Mouse (Mus musculus): Measurements from ENCODE around the gene Il1rl2. TPM values are rescaled to one million over a fixed set of nuclear protein-coding genes. Genes with fewer than 3 reads are reported as not detected.

The Il1rl2 gene
- total RNA-seq, 2 experiments from 2014 or later: 0.22 to 0.38 TPM

DNA sequence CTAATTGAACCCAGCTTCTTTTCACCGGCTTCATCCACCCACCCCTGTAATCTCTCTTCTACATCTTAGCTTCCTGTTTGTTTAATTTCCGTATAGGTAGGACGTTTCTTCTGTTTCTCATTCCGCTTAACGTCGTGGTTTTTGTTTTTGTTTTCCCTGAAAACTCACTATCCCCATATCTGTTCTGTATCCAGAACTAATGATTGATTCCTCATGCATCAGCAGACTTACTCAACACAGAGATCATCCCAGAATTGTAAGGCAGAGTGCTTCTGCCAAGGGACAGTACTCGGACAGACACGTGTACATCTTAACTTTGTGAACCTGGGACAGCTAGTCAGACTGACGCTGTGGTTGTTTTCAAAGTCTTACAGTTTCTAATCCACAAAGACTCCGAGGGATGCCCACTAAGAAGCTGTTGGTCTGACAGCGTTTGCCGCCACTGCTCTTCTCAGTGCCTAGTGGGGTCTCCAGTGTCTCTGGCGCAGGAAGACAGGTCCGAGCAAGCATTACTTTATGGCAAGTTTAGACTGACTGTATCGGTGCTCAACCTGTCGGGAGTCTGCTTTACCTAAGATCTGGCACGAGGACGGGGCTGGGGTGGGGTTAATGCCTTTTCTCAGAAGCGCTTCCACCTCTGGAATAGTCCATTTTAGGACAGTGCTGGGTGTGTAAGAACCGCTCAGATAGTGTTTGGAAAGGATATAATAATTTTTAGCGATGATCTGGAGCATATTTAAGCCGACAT is 719 bp downstream of the Il1rl2 start:
- no peak for DNase-seq (ENCODE audit: low spot score in 2 of 2)

DNA sequence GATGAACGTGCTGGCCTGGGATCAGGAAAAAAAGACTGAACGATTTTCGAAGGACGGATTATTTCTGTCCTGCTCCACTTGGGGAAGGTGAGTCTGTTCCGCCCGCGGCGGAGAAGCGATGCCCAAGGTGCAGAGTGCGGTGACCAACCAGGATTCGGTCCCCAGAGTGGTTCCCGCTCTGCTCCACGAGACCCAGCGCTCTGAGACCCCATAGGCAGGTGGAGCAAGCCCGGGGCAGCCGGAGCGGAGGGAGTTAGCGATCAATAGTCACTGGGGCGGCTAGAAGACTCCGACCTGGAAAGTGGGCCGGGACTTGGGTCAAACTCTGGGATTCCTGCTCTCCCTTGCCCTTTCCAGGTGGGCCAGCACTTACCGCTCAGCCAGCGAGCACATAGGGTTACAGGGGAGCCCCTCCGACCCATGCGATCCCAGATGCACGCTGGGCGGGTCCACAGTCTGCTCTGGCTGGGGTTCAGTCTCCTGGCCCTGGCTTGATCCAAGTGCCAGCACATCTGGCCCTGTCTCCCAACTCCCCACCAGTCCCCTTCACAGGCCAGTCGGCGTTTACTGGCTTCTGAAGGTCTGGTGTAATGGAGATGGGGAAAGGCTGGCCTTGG is 1.4 kb downstream of the Il1rl2 start:
- DNase-seq (ENCODE audit: low spot score in 2 of 2): no peak

DNA sequence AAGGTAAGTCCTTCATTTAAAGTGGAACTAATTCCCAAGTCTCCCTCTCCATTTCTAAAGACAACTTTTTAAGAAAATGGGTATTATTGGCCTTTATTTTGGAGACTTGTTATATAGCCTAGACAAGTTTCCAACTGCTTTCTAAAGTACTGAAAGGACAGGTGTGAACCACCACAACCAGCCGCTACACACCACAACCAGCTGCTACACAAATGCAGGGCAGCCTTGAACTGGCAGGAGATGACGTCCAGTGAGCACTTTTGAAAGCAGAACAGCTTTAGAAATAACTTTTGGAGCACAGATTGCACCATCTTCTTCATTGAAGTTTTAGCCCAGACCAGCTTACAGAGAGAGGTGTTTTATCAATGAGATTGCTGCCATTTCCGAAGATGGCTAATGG is 3.2 kb downstream of the Il1rl2 start:
- DNase-seq (ENCODE audit: low spot score in 2 of 2): no peak

DNA sequence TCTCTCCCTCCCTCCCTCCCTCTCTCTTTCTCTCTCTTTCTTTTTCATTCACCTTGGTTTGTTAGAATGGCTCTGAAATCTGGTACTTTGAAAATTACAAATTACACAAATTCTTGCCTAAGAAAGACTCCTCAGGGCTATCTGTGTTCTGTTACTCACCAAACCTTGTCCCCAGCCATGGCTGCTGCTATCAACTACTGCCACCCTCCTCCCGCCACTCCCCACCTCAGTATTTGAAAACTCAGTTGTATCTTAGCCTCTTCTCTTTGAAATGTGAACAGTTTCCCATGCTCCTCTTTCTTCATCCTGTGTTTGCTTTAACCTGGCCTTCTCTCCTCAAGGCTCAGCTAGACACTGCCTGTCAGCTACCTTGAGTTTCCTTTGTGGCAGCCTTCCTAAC is 5.1 kb downstream of the Il1rl2 start:
- no peak for DNase-seq (ENCODE audit: low spot score in 2 of 2)

DNA sequence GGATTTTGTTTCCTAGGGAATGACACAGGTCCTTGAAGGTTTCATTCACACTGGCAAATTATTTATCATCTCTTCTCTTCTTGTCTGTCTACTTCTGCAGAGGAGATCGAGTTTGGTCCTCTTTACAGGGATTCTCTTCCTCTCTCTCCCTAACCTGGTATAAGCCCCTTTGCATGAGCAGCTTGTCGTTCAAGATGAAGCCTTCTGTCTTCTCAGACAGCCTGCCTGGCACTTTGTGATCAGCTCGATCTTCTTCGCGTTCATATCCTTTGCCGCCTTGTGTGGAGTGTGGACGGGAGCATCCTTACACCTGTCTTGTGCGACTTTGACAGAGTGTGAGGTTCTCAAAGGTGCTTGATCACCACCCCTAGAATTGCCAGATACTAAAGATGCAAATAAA is 5.8 kb downstream of the Il1rl2 start:
- DNase-seq (ENCODE audit: low spot score in 2 of 2): no peak

DNA sequence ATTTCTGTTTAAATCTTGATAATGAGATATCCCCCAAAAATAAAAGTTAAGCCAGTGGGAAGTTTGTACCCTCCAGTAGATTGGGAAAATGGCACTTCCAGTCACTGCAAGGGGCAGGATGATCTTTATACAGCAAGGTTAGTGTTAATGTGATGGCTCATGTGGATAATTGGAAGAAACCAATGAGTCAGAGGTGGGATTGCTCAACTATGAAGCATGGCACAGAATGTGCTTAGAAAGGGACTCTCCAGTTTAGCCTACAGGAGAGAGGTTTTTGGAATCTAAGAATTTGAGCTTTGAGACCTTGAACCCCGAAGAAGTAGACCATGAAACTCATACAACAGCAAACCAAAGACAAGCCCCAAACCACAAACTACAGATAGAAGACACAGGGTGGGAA is 14.9 kb downstream of the Il1rl2 start:
- no peak for DNase-seq (ENCODE audit: low spot score in 2 of 2)

DNA sequence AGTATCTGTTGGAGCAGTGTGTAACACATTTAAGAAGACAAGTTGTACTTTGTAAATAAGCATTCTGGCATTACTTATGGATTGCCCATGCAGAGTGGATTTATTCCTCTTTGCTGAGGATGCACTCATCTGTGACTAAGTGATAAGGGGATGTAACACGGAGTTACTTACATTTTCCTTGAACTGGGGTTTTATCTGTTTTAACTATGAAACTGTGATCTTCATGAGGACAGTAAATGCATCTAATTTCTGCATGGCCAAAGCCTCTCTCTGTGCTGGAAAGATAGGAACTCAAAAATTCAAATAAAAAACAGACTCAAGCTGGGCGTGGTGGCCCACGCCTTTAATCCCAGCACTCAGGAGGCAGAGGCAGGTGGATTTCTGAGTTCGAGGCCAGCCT is 15.7 kb downstream of the Il1rl2 start:
- DNase-seq (ENCODE audit: low spot score in 2 of 2): no peak

DNA sequence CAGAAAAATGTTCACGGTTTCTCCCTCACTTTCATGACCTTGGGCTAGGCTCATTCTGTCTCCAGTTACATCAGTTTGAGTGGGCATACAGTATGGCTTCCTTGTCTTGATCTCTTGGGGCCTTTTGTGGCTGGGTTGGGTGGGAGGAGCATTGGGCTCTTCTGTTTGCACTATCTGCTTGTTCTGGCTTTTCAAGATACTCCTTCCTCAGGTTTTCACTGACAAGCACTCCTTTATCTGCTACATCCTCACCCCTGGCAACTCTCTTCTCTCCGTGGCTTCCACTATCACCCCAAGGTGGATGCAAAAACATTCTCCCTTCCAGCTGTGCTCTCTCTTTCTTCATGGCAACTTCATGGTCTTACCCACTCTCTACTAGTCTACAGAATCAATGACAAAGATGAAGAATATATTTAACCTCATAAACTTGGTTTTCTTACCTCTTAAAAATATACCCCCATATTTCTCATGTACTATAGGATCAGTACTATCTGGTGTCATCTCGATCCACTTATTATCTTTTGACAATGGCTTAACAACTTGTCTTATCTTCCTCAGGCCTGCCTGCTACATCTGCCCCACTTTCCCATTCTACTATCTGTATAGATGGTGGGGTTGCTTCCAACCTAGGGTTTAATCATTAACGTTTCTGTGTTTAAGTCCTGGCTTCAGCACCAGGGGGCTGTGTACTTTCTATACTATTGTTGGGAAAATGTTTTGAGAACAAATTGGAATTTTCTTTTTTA is 27.9 kb downstream of the Il1rl2 start:
- DNase-seq (ENCODE audit: low spot score in 2 of 2): no peak

DNA sequence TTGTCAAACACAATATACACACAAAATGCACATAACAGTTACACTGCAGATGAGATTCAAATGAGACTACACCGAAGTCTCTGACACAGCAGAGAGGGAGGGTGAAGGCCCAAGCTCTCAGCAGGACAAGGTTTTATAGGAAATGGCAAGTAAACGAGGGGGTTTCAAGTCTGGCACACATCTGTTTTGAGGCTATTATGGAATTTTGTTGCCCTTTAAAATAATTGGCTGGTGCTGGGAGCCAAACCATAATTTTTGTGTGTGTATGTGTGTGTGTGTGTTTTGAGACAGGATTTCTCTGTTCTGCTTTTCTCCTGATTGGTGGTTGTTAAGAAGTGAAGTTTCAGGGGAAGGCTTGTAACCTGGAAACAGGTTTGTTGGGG is 28.5 kb downstream of the Il1rl2 start:
- no peak for DNase-seq (ENCODE audit: low spot score in 2 of 2)

DNA sequence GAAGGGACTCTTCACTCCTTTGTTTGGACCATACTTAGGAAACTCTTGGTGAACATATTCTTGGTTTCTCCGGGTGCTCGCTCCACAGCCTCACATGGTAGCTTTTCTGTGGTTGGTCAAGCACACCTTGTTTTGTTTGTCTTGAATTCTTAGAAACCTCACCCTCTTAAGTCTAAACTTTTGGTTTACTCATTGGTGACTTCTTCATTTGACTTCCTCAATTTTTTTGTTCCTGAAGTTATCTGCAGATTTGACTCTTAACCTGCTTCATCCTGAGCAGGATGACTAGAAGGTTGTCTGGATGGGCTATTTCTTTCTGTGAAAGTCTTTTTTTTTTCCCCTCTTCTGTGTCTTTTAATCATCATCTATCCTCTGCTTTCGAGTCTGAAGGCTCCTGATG is 30.3 kb downstream of the Il1rl2 start:
- no peak for DNase-seq (ENCODE audit: low spot score in 2 of 2)

DNA sequence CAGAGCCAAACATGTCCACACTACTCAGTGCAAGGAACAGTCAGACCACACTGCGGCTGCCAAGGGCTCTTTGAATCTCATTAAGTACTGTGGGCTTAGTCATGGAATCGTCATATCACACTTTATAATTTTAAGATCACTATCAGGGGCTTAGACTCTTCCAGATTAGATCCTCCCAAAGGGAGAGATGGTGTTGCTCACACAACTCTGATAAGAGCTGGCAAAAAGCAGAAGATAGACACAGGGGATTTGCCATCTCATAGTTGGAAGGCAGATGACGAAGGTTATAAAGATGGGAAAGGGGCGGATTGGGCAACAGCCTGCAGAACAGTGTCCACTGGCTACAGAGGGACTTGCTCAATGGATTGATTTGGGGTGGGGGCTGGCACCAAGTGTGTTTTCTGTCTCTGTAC is 31.0 kb downstream of the Il1rl2 start:
- DNase-seq (ENCODE audit: low spot score in 2 of 2): no peak

DNA sequence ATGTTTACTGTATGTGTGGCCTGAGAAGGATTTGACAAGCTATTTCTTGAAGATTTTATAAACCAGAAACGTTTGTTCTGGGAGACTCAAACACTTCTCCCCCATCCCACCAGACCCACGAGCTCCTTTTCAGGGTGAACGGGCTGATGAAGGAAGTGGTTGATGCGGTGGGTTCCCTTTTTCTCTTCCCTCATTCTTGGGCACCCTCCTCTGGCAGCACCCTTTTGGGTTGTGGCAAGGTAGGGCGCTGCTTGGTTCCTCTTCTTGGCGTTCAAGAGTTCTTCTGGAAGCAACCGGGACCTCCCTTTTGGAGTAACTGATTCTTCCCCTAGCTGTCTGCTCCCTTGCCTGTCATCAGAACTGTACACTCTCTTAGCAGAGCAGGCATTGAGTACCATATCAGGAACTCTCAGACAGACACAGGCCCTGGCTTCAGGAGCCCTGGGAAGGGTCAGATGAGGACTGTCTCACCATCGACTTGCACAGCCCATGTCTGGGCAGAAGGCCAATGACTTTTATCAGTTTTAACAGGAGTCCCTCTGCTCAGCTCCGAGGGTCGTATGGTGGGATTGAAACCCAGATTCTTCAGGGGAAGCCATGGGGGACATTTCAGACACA is 31.6 kb downstream of the Il1rl2 start:
- DNase-seq (ENCODE audit: low spot score in 2 of 2): no peak

DNA sequence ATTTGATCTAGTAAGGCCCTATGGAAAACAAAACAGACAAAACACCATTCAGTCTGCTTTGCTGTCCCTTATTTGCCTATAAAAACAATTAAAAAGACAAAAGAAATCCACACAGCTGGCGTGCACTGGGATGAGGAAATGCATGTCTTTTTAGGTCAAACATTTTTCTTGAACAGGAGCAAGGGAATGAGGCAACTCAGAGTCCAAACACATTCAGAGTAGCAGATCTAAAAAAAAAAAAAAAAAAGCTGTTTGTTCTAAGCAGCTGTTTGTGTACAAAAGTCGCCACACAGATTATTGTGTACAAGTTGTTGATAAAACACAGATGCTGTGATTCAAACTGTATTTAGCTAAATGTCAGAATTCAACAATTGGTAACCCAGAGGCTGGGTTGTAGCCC is 33.5 kb downstream of the Il1rl2 start:
- DNase-seq (ENCODE audit: low spot score in 2 of 2): no peak

DNA sequence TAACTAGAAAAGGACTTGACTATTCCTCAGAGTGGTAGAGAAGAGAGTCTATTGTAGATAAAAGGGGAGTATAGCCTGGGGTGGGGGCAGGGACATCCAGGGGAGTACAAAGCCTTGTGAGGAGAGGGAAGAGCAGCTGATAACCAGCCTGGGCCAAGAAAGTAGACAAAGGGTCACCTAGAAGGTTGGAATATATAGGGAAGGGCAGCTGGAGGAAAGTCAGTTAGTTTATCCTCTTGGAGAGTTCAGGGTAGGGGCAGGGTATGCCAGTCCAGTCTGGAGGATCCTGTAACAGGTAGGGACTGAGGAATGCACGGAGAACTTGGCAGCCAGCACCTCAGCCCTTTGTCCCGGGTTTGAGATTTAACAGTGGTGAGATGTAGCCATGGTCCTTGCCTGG is 33.9 kb downstream of the Il1rl2 start:
- DNase-seq (ENCODE audit: low spot score in 2 of 2): no peak

DNA sequence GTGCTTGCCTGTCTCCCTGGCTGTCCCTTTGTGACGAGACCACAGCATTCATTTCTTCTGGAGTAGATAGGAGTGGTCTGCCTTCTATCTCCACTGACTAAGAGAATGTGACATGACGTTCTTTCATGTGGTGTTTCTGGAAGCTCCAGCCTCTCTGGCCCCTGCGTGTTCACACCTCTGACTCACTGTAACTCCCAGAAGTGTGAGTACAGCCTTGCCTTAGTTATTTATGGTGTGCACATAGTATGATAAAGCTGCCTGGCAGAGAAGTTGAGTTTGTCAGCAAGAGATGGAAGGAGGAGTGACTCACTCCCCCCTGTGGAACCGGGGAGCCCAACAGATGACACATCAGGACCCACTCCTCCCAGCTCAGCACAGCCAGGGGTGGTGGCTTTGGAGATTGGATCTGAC is 34.4 kb downstream of the Il1rl2 start:
- no peak for DNase-seq (ENCODE audit: low spot score in 2 of 2)

DNA sequence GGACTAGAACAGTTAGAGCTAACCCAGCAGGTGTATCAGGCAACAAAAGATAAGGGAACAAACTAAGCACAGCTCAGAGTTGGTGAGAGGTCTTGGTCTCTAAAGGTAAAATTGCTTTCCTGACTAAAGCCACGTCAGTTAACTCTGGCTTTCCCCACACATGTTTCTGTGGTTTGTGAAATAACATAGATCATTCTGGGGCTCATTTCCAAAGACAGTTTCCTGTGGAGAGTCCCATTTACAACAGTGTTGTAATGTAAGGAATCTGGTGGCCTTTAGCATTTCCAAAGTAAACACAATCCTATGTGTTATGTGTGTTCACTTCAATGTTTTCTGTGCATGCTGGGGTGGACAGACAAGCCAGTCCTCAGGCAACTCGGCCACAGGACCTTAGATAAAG is 35.3 kb downstream of the Il1rl2 start:
- DNase-seq (ENCODE audit: low spot score in 2 of 2): no peak

DNA sequence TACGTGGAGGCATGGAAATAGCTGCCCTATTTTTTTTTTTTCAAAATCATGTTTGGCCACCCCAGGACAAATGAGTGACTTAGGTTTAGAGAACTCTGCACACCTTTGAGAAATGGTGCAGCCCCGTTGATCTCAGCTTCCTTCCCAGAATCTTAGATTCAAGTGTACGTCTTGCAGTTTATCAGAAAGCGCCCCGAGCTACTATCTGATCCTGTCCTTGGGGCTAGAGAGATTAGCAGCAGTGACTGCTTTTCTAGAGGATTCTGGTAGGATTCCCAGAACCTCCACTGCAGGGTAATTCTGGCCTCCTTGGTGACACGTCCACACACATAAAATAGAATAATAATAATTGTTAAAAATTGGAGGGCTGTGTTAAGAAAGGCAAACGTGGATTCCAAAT is 36.6 kb downstream of the Il1rl2 start:
- DNase-seq (ENCODE audit: low spot score in 2 of 2): no peak

DNA sequence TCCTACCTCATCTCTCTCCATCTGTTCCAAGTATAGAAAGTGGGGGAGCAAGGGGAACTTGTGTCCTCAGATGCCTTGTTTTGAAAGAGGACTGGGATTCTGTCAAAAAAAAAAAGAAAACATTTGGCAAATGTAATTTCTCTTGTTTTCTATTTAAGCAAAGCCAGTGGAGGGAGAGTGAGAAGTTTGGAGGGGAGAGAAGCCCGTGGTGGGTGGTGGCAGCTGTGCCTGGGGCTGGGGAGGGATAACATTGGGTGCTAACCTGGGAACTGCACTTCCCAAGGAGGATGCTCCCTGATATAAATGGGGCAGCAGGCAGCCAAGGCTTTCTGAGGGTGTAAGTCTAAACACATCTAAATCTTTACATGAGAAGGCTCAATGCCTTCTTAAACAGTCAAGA is 37.2 kb downstream of the Il1rl2 start:
- peak in 1 of 2 experiments; percentile 15 for DNase-seq (ENCODE audit: low spot score in 2 of 2)

DNA sequence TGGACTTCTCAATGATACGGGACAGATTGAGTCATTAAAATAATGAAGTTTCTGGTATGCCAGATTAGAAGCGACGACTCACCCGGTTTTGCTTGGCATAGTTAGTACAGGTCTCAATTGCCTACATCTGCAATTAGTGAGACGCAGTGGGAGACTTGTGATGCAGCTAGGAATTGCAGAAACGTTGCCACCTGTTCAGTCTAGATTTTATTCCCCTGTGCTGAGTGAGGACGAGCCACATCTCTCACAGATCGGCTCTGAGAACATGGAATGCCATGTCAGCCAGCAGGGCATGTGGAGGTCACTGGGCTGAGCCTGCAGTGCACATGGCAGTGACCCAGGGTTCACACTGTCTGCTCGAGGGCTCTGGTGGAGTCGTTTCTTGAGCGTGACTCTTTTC is 38.4 kb downstream of the Il1rl2 start:
- DNase-seq (ENCODE audit: low spot score in 2 of 2): no peak

DNA sequence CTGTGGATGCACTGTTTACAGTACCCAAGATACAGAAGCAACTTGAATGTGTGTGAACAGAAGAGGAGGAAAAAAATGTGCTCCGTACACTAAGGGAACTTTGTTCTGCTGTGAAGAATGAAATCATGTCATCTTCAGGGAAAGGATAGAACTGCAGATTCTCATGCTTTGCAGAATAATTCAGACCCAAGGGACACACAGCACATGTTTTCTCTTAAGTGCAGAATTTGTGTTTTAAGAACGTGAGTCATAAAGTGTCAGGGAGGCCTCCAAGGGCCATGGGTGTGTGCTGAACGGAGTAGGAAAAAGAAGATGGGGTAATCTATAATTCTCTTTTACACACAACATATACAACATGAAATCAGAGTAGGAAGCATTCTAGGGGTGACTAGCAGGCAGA is 48.5 kb downstream of the Il1rl2 start:
- DNase-seq (ENCODE audit: low spot score in 2 of 2): no peak

DNA sequence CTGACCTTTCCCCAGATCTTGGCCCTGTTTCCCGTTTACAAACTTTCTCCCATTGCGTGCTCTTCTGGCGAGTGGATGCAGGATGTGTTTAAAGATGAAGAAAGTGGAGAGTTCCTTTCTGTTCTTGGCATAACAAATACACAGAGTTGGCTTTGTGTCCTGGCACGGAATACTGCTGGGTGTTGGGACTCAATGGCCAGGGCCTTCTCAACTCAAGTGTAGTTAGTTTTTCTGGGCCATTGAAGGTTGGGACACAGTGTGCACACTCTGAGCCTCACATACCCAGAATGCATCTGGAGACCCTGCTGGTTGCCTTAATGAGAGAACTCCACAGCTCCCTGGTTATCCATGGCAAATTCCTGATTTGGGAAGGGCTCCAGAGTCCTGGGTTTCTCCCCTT is 50.7 kb downstream of the Il1rl2 start:
- DNase-seq (ENCODE audit: low spot score in 2 of 2): peak in 1 of 2 experiments; percentile 32

DNA sequence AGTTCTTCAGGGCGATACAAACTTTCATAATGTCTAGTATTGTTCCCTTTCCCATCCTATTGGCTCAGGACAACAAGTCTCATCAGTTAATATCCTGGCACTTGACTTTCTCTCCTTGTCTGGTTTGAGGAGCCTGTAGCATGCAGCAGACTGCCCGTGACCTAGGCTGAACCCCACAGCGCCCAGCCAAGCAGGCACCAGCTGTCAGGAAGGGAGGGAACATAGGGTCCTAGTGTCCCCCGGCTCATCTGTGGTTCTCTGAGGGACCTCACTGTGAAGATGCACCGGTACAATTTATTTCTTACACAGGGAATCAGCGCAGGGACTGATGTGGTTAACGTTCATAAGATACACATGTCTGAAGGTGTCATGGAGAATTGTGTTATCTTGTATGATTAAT is 52.3 kb downstream of the Il1rl2 start:
- no peak for DNase-seq (ENCODE audit: low spot score in 2 of 2)

Data from layer of hippocampus, adult 18-20 months (tissue).